Mouse (Mus musculus): ENCODE measurements around the gene Lrwd1.

DNA sequence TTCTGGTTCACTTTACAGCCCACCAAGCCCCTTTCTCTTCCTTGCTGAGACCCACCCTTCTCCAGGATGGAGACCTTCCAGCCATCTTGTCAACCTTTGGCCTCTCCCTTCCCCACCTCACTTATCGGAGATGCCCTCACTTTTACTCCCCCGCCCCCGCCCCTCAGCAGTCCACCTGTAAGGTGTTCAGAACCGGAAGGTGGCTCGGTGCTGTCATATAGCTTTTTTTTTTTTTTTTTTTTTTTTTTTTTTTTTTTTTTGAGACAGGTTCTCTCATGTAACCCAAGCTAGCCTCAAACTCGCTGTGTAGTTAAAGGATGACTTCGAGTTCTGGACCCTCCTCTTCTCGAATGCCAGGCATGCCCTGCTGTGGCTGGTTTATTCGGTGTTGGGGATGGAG is 37.1 kb upstream of the Lrwd1 start:
- TF ChIP-seq CTCF (conservative IDR thresholded peaks at IDR 0.05 in 1 of 2, IDR thresholded peaks at IDR 0.05 in 1 of 2; ENCODE audit: low read depth in 2 of 2, low read length in 2 of 2), result no peak
- no peak for TF ChIP-seq POLR2A (IDR thresholded peaks at IDR 0.05; ENCODE audit: low read depth, low read length)
- no peak for TF ChIP-seq ETS1 (conservative IDR thresholded peaks at IDR 0.05; ENCODE audit: low read depth, low read length)
- TF ChIP-seq HCFC1 (IDR thresholded peaks at IDR 0.05; ENCODE audit: low read depth, low read length), result no peak
- no peak for TF ChIP-seq EP300 (IDR thresholded peaks at IDR 0.05; ENCODE audit: low read length)
- no peak for TF ChIP-seq POLR2AphosphoS2 (IDR thresholded peaks at IDR 0.05; ENCODE audit: low read depth, low read length)
